Mouse (Mus musculus): ENCODE results near the gene Ncbp1. TPM values are rescaled to one million over a fixed set of nuclear protein-coding genes. Genes with fewer than 3 reads are reported as not detected.

Ncbp1 gene
- polyA plus RNA-seq, 1 experiment from 2014 or later: 59.8 TPM

DNA sequence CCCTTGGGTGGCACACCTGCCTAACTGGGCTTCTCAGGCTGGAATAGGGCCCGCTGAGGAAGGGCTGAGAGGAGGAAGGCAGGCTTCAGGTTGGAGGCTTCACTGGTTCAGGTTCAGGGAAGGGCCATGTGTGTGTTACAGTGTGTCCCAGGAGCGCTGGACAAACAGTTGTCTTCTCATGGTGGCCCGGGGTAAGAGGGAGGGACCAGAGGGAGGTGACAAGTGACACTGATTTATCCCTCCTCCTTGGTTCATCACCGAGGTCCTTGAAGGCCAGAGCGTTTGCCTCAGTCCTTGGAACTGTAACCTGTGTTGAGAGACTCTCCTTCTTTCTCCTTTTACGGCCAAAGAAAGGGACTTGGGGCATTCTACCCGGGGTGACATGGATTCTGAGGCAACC lies 37.9 kb upstream of the Ncbp1 start:
- Histone ChIP-seq H3K36me3 (ENCODE audit: control insufficient read depth, insufficient read depth, low read length) (no peaks in the 10 kb centered on the region), H3K9ac (ENCODE audit: low read length) (no peak overlapping the region), H3K9me3 (replicated peaks; ENCODE audit: control insufficient read depth, low read length) (no peaks in the 10 kb centered on the region), H3K27ac (ENCODE audit: low read length) (no peak overlapping the region), H3K4me3 (replicated peaks; ENCODE audit: low read length) (no peak overlapping the region), H3K4me1 (ENCODE audit: control insufficient read depth, insufficient read depth, low read length) (peaks cover 10% of the 10 kb centered on the region), H3K4me2 (ENCODE audit: low read depth, low read length) (no peak overlapping the region), H3K27me3 (ENCODE audit: control insufficient read depth, insufficient read depth, low read length) (0 out of 2 replicates have a peak, but pooled peaks cover 3% of the 10 kb centered on the region)
- ATAC-seq (ENCODE audit: insufficient read depth, low FRiP score): 0 out of 2 replicates have a peak, but pooled peaks have one; percentile 18
- WGBS: 49% methylated on average over 7 of the region's 7 CpGs

- WGBS: 17% methylated on average over 14 of the region's 14 CpGs
- no peak overlapping the region for H3K4me3 ChIP-seq (replicated peaks; ENCODE audit: low read length)
- no peak overlapping the region for H3K9ac ChIP-seq (ENCODE audit: low read length)
- ATAC-seq (ENCODE audit: insufficient read depth, low FRiP score): peak; percentile 26; the same call in 1 of the 2 replicates
- no peaks in the 10 kb centered on the region for H3K9me3 ChIP-seq (replicated peaks; ENCODE audit: control insufficient read depth, low read length)
- H3K27me3 ChIP-seq (ENCODE audit: control insufficient read depth, insufficient read depth, low read length): 0 out of 2 replicates have a peak, but pooled peaks cover 3% of the 10 kb centered on the region
- peaks cover 10% of the 10 kb centered on the region for H3K4me1 ChIP-seq (ENCODE audit: control insufficient read depth, insufficient read depth, low read length)
- no peak overlapping the region for H3K4me2 ChIP-seq (ENCODE audit: low read depth, low read length)
- H3K36me3 ChIP-seq (ENCODE audit: control insufficient read depth, insufficient read depth, low read length): no peaks in the 10 kb centered on the region
- no peak overlapping the region for H3K27ac ChIP-seq (ENCODE audit: low read length)
Observed at GRCm38 (mm10) chr4:46101211-46101711, 37.2 kb upstream of the Ncbp1 start.

GRCm38 (mm10) chr4:46102078-46102769 lies 36.2 kb upstream of the Ncbp1 start:
- H3K27ac ChIP-seq (ENCODE audit: low read length): no peak overlapping the region
- 92% methylated on average over 10 of the region's 10 CpGs for WGBS

DNA sequence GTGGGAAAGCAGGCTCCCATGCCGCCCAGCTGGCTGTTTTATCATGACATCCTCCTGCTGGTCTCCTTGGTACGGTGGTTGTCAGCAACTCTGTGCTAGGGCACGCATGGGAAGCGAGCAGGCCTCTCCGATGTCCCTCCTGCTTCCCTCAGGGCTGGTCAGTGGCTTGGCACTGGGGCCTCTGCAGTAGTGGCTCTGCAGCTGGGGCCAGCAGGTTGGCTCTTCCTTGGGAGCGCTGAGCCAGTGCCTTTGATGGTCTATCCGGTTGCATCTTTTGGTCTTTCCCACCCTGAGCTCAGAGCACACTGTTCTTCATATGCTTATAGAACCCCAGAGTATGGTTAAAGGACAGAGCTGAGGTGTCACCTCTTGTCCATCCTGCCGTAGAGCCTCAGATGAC lies 28.3 kb upstream of the Ncbp1 start:
- no peaks in the 10 kb centered on the region for H3K4me1 ChIP-seq (ENCODE audit: control insufficient read depth, insufficient read depth, low read length)
- H3K27me3 ChIP-seq (ENCODE audit: control insufficient read depth, insufficient read depth, low read length): no peaks in the 10 kb centered on the region
- no peak overlapping the region for H3K4me2 ChIP-seq (ENCODE audit: low read depth, low read length)
- H3K9ac ChIP-seq (ENCODE audit: low read length): no peak overlapping the region
- WGBS: 89% methylated on average over 8 of the region's 8 CpGs
- no peak overlapping the region for H3K4me3 ChIP-seq (replicated peaks; ENCODE audit: low read length)
- H3K9me3 ChIP-seq (replicated peaks; ENCODE audit: control insufficient read depth, low read length): no peaks in the 10 kb centered on the region
- H3K27ac ChIP-seq (ENCODE audit: low read length): no peak overlapping the region
- ATAC-seq (ENCODE audit: insufficient read depth, low FRiP score): no peak
- H3K36me3 ChIP-seq (ENCODE audit: control insufficient read depth, insufficient read depth, low read length): no peaks in the 10 kb centered on the region

More at GRCm38 (mm10) chr4:46102078-46102769, 36.2 kb upstream of the Ncbp1 start:
- H3K4me1 ChIP-seq (ENCODE audit: control insufficient read depth, insufficient read depth, low read length): peaks cover 10% of the 10 kb centered on the region
- H3K36me3 ChIP-seq (ENCODE audit: control insufficient read depth, insufficient read depth, low read length): no peaks in the 10 kb centered on the region
- H3K27me3 ChIP-seq (ENCODE audit: control insufficient read depth, insufficient read depth, low read length): 0 out of 2 replicates have a peak, but pooled peaks cover 1% of the 10 kb centered on the region
- no peak overlapping the region for H3K4me2 ChIP-seq (ENCODE audit: low read depth, low read length)
- no peak for ATAC-seq (ENCODE audit: insufficient read depth, low FRiP score)
- no peak overlapping the region for H3K4me3 ChIP-seq (replicated peaks; ENCODE audit: low read length)
- H3K9me3 ChIP-seq (replicated peaks; ENCODE audit: control insufficient read depth, low read length): no peaks in the 10 kb centered on the region
- H3K9ac ChIP-seq (ENCODE audit: low read length): no peak overlapping the region

DNA sequence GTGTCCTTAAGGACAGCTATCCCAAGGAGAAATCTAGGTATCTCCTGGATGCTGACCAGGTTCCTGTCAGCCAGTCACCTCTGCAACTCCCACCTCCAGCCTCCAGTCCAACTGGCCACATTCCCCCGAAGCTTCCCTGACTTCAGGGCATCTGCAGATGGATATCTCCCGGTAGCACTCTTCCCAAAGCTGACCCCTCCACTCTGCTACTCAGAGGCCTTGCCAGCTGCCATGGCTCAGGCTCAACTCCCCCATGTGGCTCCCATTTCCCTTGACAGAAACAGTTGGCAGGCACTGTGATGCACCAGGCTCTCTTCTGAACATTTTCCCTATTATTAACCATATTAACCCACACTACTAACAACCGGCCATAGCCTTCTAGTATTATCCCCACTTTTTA lies 27.1 kb upstream of the Ncbp1 start:
- no peaks in the 10 kb centered on the region for H3K9me3 ChIP-seq (replicated peaks; ENCODE audit: control insufficient read depth, low read length)
- no peaks in the 10 kb centered on the region for H3K27me3 ChIP-seq (ENCODE audit: control insufficient read depth, insufficient read depth, low read length)
- no peak overlapping the region for H3K4me3 ChIP-seq (replicated peaks; ENCODE audit: low read length)
- H3K4me2 ChIP-seq (ENCODE audit: low read depth, low read length): no peak overlapping the region
- H3K9ac ChIP-seq (ENCODE audit: low read length): no peak overlapping the region
- no peak for ATAC-seq (ENCODE audit: insufficient read depth, low FRiP score)
- H3K4me1 ChIP-seq (ENCODE audit: control insufficient read depth, insufficient read depth, low read length): no peaks in the 10 kb centered on the region
- WGBS: 50% methylated on average over 3 of the region's 3 CpGs
- no peak overlapping the region for H3K27ac ChIP-seq (ENCODE audit: low read length)
- no peaks in the 10 kb centered on the region for H3K36me3 ChIP-seq (ENCODE audit: control insufficient read depth, insufficient read depth, low read length)

DNA sequence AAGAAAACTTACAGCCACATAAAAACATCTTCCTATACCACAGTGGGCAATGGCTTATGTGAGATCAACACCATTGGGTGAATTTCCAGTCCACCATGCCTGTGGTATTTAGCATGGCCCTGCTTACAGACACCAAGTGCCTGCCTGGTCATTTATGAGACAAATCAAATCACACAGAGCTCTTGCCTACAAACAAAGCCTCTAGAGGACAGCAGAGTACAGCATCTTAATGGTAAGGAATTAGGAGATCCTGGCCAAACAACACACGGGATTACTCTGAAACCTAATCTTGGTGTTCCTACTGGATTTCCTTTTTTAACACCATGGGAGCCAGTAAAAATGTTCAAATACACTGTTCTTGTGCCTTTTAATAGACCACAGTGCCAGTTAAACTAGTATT lies 23.1 kb upstream of the Ncbp1 start:
- H3K27ac ChIP-seq (ENCODE audit: low read length): no peak overlapping the region
- 62% methylated on average over 1 of the region's 1 CpGs for WGBS
- H3K9me3 ChIP-seq (replicated peaks; ENCODE audit: control insufficient read depth, low read length): no peaks in the 10 kb centered on the region
- no peaks in the 10 kb centered on the region for H3K4me1 ChIP-seq (ENCODE audit: control insufficient read depth, insufficient read depth, low read length)
- 0 out of 2 replicates have a peak, but pooled peaks cover 12% of the 10 kb centered on the region for H3K36me3 ChIP-seq (ENCODE audit: control insufficient read depth, insufficient read depth, low read length)
- no peak overlapping the region for H3K4me2 ChIP-seq (ENCODE audit: low read depth, low read length)
- H3K4me3 ChIP-seq (replicated peaks; ENCODE audit: low read length): no peak overlapping the region
- no peak for ATAC-seq (ENCODE audit: insufficient read depth, low FRiP score)
- no peak overlapping the region for H3K9ac ChIP-seq (ENCODE audit: low read length)
- no peaks in the 10 kb centered on the region for H3K27me3 ChIP-seq (ENCODE audit: control insufficient read depth, insufficient read depth, low read length)

DNA sequence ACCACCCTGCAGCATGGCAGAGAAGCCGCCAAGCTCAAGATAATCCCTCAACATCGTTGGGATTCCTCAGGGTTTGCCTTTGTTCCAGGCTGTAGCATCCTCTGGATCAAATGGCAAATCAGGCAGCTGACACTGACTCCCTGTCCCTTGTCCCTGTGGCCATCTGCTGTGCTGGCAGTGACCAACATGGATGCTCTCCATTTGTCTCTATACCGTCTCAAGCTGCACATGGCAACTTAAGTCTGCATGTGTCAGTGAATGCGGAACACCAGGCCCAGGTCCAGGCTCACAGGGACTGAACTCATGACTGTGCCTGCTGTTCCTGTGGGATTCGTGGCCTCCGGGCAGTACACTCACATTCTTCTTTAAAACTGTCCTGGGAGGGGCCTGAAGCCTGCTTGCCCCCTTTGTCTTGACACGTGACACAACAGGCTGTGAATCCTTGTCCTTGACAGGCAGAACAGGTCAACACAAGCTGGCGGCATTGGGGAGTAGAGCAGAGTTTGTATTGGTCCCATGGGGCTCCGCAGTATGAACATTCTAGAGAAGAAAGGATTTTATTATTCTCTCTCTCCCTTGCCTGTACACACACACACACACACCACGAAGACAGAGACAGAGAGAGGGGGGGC lies 21.8 kb upstream of the Ncbp1 start:
- no peak overlapping the region for H3K4me2 ChIP-seq (ENCODE audit: low read depth, low read length)
- no peaks in the 10 kb centered on the region for H3K27me3 ChIP-seq (ENCODE audit: control insufficient read depth, insufficient read depth, low read length)
- no peak for ATAC-seq (ENCODE audit: insufficient read depth, low FRiP score)
- H3K27ac ChIP-seq (ENCODE audit: low read length): no peak overlapping the region
- H3K9me3 ChIP-seq (replicated peaks; ENCODE audit: control insufficient read depth, low read length): no peaks in the 10 kb centered on the region
- no peak overlapping the region for H3K9ac ChIP-seq (ENCODE audit: low read length)
- 85% methylated on average over 10 of the region's 10 CpGs for WGBS
- 0 out of 2 replicates have a peak, but pooled peaks cover 12% of the 10 kb centered on the region for H3K36me3 ChIP-seq (ENCODE audit: control insufficient read depth, insufficient read depth, low read length)
- no peak overlapping the region for H3K4me3 ChIP-seq (replicated peaks; ENCODE audit: low read length)
- H3K4me1 ChIP-seq (ENCODE audit: control insufficient read depth, insufficient read depth, low read length): no peaks in the 10 kb centered on the region

DNA sequence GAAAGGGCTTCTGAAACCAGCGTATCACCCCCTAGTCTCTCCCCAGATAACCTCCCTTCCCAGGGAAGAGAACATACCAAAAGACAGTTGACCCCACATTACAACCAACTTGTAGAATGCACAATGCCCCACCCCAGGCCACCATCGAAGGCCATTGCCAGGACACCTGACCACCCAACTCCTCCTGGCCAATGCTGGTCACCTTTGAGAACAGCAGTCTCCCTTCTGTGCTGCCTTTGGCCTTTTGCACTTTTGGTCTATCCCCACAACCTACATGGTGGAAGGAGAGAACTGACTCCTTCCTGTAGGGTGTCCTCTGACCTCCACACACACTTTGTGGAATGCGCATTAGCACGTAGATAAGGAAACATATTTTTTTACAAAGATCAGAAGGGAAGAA lies 20.9 kb upstream of the Ncbp1 start:
- Histone ChIP-seq H3K36me3 (ENCODE audit: control insufficient read depth, insufficient read depth, low read length) (0 out of 2 replicates have a peak, but pooled peaks cover 13% of the 10 kb centered on the region), H3K4me3 (replicated peaks; ENCODE audit: low read length) (no peak overlapping the region), H3K9ac (ENCODE audit: low read length) (no peak overlapping the region), H3K9me3 (replicated peaks; ENCODE audit: control insufficient read depth, low read length) (no peaks in the 10 kb centered on the region), H3K27me3 (ENCODE audit: control insufficient read depth, insufficient read depth, low read length) (no peaks in the 10 kb centered on the region), H3K27ac (ENCODE audit: low read length) (no peak overlapping the region), H3K4me1 (ENCODE audit: control insufficient read depth, insufficient read depth, low read length) (no peaks in the 10 kb centered on the region), H3K4me2 (ENCODE audit: low read depth, low read length) (no peak overlapping the region)
- 94% methylated on average over 4 of the region's 4 CpGs for WGBS
- ATAC-seq (ENCODE audit: insufficient read depth, low FRiP score): no peak

GRCm38 (mm10) chr4:46119514-46120094 lies 18.8 kb upstream of the Ncbp1 start:
- Histone ChIP-seq H3K4me2 (ENCODE audit: low read depth, low read length) (no peak overlapping the region), H3K27ac (ENCODE audit: low read length) (no peak overlapping the region), H3K9ac (ENCODE audit: low read length) (no peak overlapping the region), H3K27me3 (ENCODE audit: control insufficient read depth, insufficient read depth, low read length) (no peaks in the 10 kb centered on the region), H3K4me3 (replicated peaks; ENCODE audit: low read length) (no peak overlapping the region), H3K9me3 (replicated peaks; ENCODE audit: control insufficient read depth, low read length) (no peaks in the 10 kb centered on the region), H3K4me1 (ENCODE audit: control insufficient read depth, insufficient read depth, low read length) (no peaks in the 10 kb centered on the region), H3K36me3 (ENCODE audit: control insufficient read depth, insufficient read depth, low read length) (0 out of 2 replicates have a peak, but pooled peaks cover 19% of the 10 kb centered on the region)
- 93% methylated on average over 14 of the region's 14 CpGs for WGBS
- ATAC-seq (ENCODE audit: insufficient read depth, low FRiP score): no peak
